Mouse (Mus musculus): ENCODE measurements around the gene Exosc3. TPM values are rescaled to one million over a fixed set of nuclear protein-coding genes. Genes with fewer than 3 reads are reported as not detected.
"Not testable (repeated sequence)": the region's sequence is repeated elsewhere in the genome, so short reads cannot be mapped to it uniquely, and the experiment has no call there.

Gene Exosc3
- total RNA-seq (2014; rRNA removed) (21.9 and 26.2 TPM in 2 replicates), polyA plus RNA-seq (2015; fragmentation: Nextera tagmentation; extraction: Ambion mirVana) (25.1 and 26.0 TPM in 2 replicates)

DNA sequence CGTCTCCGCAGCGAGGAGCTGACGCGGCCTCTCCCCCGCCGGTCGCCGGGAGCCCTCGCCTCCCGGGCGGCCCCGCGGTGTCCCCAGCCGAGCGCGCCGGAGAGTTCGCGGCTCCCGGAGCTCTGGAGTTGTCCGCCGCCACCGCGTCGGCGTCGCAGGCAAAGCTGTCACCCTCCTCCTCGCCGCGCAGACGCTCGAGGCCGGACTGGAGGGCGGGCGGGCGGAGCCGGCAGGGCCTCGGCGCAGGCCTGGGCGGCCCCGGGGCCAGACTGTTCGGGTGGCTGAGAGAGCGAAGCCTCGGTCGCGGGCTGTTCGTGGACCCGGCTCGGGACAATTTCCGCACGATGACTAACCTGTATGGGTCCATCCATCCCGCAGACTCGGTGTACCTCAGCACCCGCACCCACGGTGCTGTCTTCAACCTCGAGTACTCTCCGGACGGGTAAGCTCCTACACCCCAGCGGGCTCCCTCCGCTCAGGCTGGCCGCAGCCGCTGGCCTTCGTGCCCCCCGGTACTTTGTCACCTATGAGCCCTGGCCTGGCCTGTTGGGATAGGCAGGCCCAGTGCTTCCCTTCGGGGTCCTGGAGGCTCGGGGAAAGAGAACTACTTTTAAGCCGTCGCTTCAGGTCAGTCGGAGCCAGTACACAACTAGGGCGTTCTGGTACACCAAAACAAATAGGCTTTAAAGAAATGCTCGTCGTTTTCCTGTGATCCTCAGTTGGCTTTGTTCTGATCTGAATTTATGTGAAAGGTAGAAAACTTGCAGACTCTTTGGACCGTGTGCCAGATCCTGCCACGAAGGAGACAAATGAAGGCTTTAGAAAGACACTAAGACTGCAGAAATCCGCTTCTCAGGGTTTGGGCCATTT is at the start of gene Exosc3:
Exosc3 (minus strand) TSS at position 447 of the 870 bp plus-strand sequence.
- peak; percentile 22 for DNase-seq (ENCODE audit: low spot score)
- H3K4me3 ChIP-seq (ENCODE audit: low read length): peak within 1 kb of the TSS; percentile 95
- TF ChIP-seq CTCF (IDR thresholded peaks at IDR 0.05; ENCODE audit: low read depth): no peak
- no peaks in the 10 kb centered on the region for H3K9me3 ChIP-seq (ENCODE audit: low read length)
- peaks cover 13% of the 10 kb centered on the region; the same call in 1 of the 2 replicates for H3K4me1 ChIP-seq (ENCODE audit: insufficient read depth, low read length)
- H3K27me3 ChIP-seq (ENCODE audit: insufficient read depth, low read length): no peaks in the 10 kb centered on the region
- WGBS: under 1% methylated on average over 71 of the region's 76 CpGs
- H3K4me2 ChIP-seq (ENCODE audit: low read depth, low read length): peak within 1 kb of the TSS; percentile 74
- peak within 1 kb of the TSS; percentile 86 for H3K9ac ChIP-seq (replicated peaks; ENCODE audit: low read length)
- H3K27ac ChIP-seq: peak within 1 kb of the TSS; percentile 96
- H3K36me3 ChIP-seq (ENCODE audit: insufficient read depth, low read length): no peaks in the 10 kb centered on the region
- ATAC-seq: peak; percentile 78

DNA sequence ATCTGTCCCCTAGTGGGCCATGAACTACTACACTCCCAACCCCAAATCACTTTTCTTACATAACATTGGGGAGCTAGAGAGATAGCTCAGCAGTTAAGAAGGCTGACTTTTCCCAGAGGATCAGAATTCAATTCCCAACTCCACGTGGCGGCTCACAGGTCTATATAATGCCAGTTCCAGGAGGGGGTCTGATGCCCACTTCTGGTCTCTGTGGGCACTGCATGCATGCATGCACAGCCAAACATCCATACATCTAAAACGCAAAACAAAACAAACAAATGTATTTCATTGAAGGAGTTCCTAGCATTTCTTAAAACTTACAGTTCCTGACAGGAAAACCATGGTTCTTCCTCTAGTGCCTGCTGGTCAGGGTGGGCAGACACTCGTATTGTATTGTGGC is 49.6 kb upstream of the Exosc3 start:
- H3K4me3 ChIP-seq (ENCODE audit: low read length): no peak overlapping the region
- H3K27me3 ChIP-seq (ENCODE audit: insufficient read depth, low read length): no peaks in the 10 kb centered on the region
- DNase-seq (ENCODE audit: low spot score) (no peak), ATAC-seq (no peak)
- no peak overlapping the region for H3K9ac ChIP-seq (replicated peaks; ENCODE audit: low read length)
- no peak overlapping the region for H3K4me2 ChIP-seq (ENCODE audit: low read depth, low read length)
- TF ChIP-seq CTCF (IDR thresholded peaks at IDR 0.05; ENCODE audit: low read depth): peak; percentile 30; the same call in 1 of the 2 replicates
- H3K36me3 ChIP-seq (ENCODE audit: insufficient read depth, low read length): no peaks in the 10 kb centered on the region
- WGBS: 62% methylated on average over 4 of the region's 4 CpGs
- no peaks in the 10 kb centered on the region for H3K4me1 ChIP-seq (ENCODE audit: insufficient read depth, low read length)
- no peak overlapping the region for H3K27ac ChIP-seq
- no peaks in the 10 kb centered on the region for H3K9me3 ChIP-seq (ENCODE audit: low read length)

DNA sequence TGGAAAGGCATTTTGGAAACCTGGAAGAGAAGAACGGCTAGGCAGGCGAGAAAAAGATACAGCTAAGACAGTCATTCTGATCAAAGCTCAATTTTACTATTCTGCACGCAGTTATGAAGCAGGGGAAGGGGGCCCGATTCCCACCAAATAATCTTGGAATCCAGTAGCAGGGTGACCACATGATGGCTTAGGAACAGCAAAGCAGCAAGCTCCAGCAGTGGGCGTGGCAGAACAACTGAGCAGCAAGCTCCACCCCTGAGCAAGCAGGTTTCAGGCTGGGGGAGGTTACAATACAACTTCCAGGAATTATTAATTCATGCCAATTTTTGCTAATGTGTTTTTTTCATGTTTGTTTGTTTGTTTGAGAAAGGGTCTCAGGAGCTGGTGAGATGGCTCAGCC is 44.8 kb upstream of the Exosc3 start:
- DNase-seq (ENCODE audit: low spot score); H3K4me3 ChIP-seq (ENCODE audit: low read length); H3K9me3 ChIP-seq (ENCODE audit: low read length); H3K36me3 ChIP-seq (ENCODE audit: insufficient read depth, low read length); ATAC-seq; H3K4me1 ChIP-seq (ENCODE audit: insufficient read depth, low read length); H3K9ac ChIP-seq (replicated peaks; ENCODE audit: low read length); H3K27ac ChIP-seq; H3K4me2 ChIP-seq (ENCODE audit: low read depth, low read length); H3K27me3 ChIP-seq (ENCODE audit: insufficient read depth, low read length): not testable (repeated sequence)
- 93% methylated on average over 5 of the region's 5 CpGs for WGBS

DNA sequence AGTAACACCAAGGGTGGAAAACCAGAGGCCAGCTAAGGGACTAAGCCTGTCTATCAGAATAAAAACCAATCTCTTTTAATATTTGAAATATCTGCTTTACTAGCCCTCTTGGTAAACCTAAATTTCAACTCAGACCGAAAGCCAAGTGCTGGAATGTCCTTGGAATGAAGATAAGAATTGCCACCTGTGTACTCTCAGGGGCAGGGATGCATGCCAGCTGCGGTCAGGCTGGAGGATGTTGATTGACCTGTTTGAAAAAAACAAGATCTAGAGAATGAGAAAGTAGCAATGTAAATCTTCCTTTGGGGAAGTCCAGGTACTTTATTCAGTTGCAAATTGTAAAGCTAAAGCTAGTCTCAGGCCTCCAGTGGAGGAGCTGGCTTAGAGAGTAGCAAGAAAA is 39.6 kb upstream of the Exosc3 start:
- not testable (repeated sequence) for ATAC-seq; H3K9me3 ChIP-seq (ENCODE audit: low read length); H3K4me3 ChIP-seq (ENCODE audit: low read length); H3K4me2 ChIP-seq (ENCODE audit: low read depth, low read length); H3K9ac ChIP-seq (replicated peaks; ENCODE audit: low read length); H3K36me3 ChIP-seq (ENCODE audit: insufficient read depth, low read length); DNase-seq (ENCODE audit: low spot score); H3K27ac ChIP-seq; H3K4me1 ChIP-seq (ENCODE audit: insufficient read depth, low read length); H3K27me3 ChIP-seq (ENCODE audit: insufficient read depth, low read length)
- WGBS: 82% methylated on average over 2 of the region's 2 CpGs

DNA sequence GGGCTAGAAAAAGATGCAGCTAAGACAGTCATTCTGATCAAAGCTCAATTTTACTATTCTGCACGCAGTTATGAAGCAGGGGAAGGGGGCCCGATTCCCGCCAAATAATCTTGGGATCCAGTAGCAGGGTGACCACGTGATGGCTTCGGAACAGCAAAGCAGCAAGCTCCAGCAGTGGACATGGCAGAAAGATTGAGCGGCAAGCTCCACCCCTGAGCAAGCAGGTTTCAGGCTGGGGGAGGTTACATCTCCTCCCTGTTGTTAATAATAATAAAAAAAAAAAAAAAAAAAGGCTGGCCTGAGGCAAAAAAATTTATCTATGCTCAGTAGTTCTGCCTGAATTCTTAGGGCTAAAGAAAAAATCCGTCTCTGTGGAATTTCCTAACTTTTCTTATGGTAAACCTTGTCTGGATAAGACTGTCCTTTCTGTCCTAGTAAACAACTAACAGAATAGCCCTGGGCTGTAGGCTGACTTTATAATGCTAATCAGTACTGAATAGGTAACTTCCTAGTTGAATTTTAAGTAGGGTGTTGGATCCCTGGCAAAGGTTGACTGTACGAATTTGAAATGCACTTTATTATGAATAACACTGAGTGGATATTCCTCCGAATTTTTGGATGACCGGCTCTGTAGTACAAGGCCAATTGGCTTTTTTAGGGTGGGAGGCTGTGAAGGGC is 38.5 kb upstream of the Exosc3 start:
- not testable (repeated sequence) for H3K27ac ChIP-seq; H3K9me3 ChIP-seq (ENCODE audit: low read length); H3K36me3 ChIP-seq (ENCODE audit: insufficient read depth, low read length); H3K4me2 ChIP-seq (ENCODE audit: low read depth, low read length); H3K4me1 ChIP-seq (ENCODE audit: insufficient read depth, low read length); DNase-seq (ENCODE audit: low spot score); H3K4me3 ChIP-seq (ENCODE audit: low read length); ATAC-seq; H3K9ac ChIP-seq (replicated peaks; ENCODE audit: low read length); H3K27me3 ChIP-seq (ENCODE audit: insufficient read depth, low read length)
- WGBS: 87% methylated on average over 10 of the region's 10 CpGs

DNA sequence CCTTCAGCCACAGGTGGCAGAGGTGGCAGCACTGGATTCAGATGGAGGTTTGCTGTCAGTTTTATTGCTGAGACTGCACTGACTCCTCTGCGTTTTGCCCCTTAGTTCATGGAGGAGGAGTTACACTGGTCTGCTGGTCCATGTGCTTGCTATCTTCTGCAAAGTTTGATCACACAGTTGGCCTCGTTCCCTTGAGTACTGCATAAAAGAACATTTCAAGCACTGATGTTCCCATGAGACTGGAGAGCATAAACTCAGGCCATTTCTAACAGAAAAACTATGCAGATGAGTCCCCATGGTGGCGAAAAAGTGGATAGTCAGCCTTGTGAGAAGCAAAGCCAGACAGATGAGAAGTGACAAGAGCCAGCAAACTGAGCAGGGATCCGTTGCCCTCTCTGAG is 34.0 kb upstream of the Exosc3 start:
- no peaks in the 10 kb centered on the region for H3K9me3 ChIP-seq (ENCODE audit: low read length)
- ATAC-seq (no peak), DNase-seq (ENCODE audit: low spot score) (no peak)
- H3K27ac ChIP-seq: no peak overlapping the region
- no peak overlapping the region for H3K9ac ChIP-seq (replicated peaks; ENCODE audit: low read length)
- H3K4me2 ChIP-seq (ENCODE audit: low read depth, low read length): no peak overlapping the region
- no peaks in the 10 kb centered on the region for H3K27me3 ChIP-seq (ENCODE audit: insufficient read depth, low read length)
- no peak for TF ChIP-seq CTCF (IDR thresholded peaks at IDR 0.05; ENCODE audit: low read depth)
- WGBS: 80% methylated on average over 4 of the region's 4 CpGs
- no peaks in the 10 kb centered on the region for H3K4me1 ChIP-seq (ENCODE audit: insufficient read depth, low read length)
- no peak overlapping the region for H3K4me3 ChIP-seq (ENCODE audit: low read length)
- peaks cover 35% of the 10 kb centered on the region for H3K36me3 ChIP-seq (ENCODE audit: insufficient read depth, low read length)

DNA sequence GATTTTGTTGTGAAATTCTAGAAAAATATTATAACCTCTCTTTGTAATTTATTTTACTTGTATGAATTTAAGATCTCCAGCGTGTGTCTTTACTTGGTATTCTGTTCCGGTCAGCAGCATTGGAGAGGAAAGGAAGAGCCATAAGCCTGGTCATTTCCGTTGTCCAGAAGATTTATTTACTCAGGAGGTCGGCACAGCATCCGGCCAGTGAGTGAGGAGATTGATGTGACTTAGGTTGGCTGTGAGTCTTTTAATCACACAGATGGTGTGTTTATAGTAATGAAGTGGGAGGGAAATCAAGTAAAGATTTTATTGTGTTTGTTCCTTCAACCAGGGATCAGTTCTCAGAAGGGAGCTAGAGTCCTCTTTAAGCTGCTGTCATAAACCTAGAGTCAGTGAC is 32.3 kb upstream of the Exosc3 start:
- Histone ChIP-seq H3K9me3 (ENCODE audit: low read length) (no peaks in the 10 kb centered on the region), H3K9ac (replicated peaks; ENCODE audit: low read length) (no peak overlapping the region), H3K4me2 (ENCODE audit: low read depth, low read length) (no peak overlapping the region), H3K27me3 (ENCODE audit: insufficient read depth, low read length) (no peaks in the 10 kb centered on the region), H3K4me1 (ENCODE audit: insufficient read depth, low read length) (no peaks in the 10 kb centered on the region), H3K36me3 (ENCODE audit: insufficient read depth, low read length) (peaks cover 43% of the 10 kb centered on the region), H3K27ac (no peak overlapping the region), H3K4me3 (ENCODE audit: low read length) (no peak overlapping the region)
- no peak for ATAC-seq
- 87% methylated on average over 5 of the region's 5 CpGs for WGBS
- DNase-seq (ENCODE audit: low spot score): no peak
- TF ChIP-seq CTCF (IDR thresholded peaks at IDR 0.05; ENCODE audit: low read depth): no peak
